Mouse (Mus musculus): ENCODE results near the gene Spata6. TPM values are rescaled to one million over a fixed set of nuclear protein-coding genes. Genes with fewer than 3 reads are reported as not detected.

Gene Spata6
- polyA plus RNA-seq, 1 experiment from 2014 or later, result 29.0 TPM

DNA sequence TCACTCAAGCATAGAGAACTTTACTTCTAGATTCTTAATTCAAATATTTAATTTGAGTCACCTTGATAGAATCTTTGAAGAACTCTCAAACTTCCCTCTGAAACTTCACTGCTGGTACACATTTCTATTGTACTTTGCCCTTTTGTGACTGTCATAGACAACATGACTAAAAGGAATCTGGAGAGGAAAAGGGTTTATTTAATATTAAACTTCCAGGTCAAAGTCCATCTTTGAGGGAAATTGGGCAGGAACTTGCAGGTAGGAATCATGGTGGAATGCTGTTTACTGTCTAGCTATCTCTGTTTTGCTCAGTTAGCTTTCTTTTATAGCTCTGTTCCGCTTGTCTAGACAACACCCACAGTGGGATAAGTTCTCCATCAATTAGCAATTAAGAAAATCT lies 17.8 kb downstream of the Spata6 start:
- no peak overlapping the region for H3K27ac ChIP-seq (ENCODE audit: low read depth, low read length)
- H3K9ac ChIP-seq (ENCODE audit: low read depth, low read length), result no peak overlapping the region
- no peak for ATAC-seq (ENCODE audit: low FRiP score, low TSS enrichment)
- no peaks in the 10 kb centered on the region for H3K27me3 ChIP-seq (ENCODE audit: control insufficient read depth, insufficient read depth, low read length)
- H3K4me1 ChIP-seq (ENCODE audit: control insufficient read depth, insufficient read depth, low read length), result no peaks in the 10 kb centered on the region
- no peaks in the 10 kb centered on the region for H3K9me3 ChIP-seq (ENCODE audit: control insufficient read depth, low read length)
- no peak overlapping the region for H3K4me2 ChIP-seq (replicated peaks; ENCODE audit: low read depth, low read length)
- WGBS, result 91% methylated on average over 1 of the region's 1 CpGs
- H3K36me3 ChIP-seq (ENCODE audit: control insufficient read depth, insufficient read depth, low read length), result no peaks in the 10 kb centered on the region
- no peak overlapping the region for H3K4me3 ChIP-seq (ENCODE audit: low read length)

DNA sequence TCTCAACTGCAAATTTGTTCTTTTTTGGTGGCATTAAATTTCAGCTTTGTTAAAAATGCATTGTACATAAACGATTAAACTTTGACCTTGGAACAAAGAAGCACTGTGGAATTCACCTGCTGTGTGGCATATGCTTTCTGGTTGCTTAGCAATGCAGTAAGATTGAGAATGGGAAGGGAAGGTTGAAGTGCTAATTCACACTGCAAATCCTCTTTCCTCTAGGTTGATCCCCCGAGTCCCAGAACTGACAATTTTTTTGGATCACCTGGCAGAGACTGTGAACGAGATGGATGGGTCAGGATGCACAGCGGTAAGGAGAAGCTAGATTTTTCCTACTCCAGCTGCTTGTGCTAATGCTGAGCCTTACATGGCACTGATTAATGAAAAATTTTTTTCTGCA lies 60.7 kb downstream of the Spata6 start:
- Histone ChIP-seq H3K4me3 (ENCODE audit: low read length) (no peak overlapping the region), H3K9ac (ENCODE audit: low read depth, low read length) (no peak overlapping the region), H3K4me2 (replicated peaks; ENCODE audit: low read depth, low read length) (no peak overlapping the region), H3K9me3 (ENCODE audit: control insufficient read depth, low read length) (no peaks in the 10 kb centered on the region), H3K27ac (ENCODE audit: low read depth, low read length) (no peak overlapping the region), H3K27me3 (ENCODE audit: control insufficient read depth, insufficient read depth, low read length) (no peaks in the 10 kb centered on the region), H3K4me1 (ENCODE audit: control insufficient read depth, insufficient read depth, low read length) (no peaks in the 10 kb centered on the region), H3K36me3 (ENCODE audit: control insufficient read depth, insufficient read depth, low read length) (no peaks in the 10 kb centered on the region; the same call in 1 of the 2 replicates)
- WGBS, result 83% methylated on average over 4 of the region's 4 CpGs
- no peak for ATAC-seq (ENCODE audit: low FRiP score, low TSS enrichment)

DNA sequence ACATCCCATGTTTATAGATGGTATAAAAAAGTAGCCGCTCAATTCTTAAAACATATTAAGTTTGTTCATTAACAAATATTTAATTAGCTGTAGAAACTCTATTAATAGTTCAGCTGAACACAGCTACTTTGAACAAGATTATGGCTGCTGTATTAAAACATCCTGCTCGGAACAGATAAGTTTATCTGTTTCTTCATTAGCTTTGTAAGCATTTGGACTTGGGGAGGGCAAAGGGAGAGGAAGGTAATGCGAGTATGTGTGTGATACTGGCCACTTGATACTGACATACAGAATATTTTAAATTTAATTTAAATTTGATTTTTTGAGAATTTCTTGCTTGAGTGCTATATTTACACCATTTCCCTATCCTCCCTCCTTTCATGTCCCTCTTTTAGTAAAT lies 80.1 kb downstream of the Spata6 start:
- WGBS, result 94% methylated on average over 3 of the region's 3 CpGs

DNA sequence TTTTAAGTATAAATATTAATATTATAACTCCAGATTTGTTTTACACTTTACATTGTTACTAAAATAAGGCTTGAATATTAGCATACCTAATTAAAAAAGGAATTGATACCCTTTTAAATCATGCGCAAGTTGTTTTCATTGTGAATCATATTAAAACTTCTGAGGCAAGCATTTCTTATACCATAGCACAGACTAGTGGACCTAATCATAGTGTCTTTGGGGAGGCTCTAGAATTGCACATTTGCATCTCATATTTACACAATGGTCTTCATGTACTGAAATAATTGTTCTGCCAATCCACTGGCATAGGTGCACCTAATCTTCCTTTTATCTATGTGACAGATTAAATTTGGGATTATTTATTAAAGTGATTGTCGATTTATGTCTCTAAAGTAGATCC lies 83.4 kb downstream of the Spata6 start:
- no peaks in the 10 kb centered on the region for H3K36me3 ChIP-seq (ENCODE audit: control insufficient read depth, insufficient read depth, low read length)
- H3K4me2 ChIP-seq (replicated peaks; ENCODE audit: low read depth, low read length), result no peak overlapping the region
- no peak overlapping the region for H3K4me3 ChIP-seq (ENCODE audit: low read length)
- H3K9ac ChIP-seq (ENCODE audit: low read depth, low read length), result no peak overlapping the region
- no peak for ATAC-seq (ENCODE audit: low FRiP score, low TSS enrichment)
- WGBS, result 92% methylated on average over 2 of the region's 2 CpGs
- no peaks in the 10 kb centered on the region for H3K27me3 ChIP-seq (ENCODE audit: control insufficient read depth, insufficient read depth, low read length)
- no peak overlapping the region for H3K27ac ChIP-seq (ENCODE audit: low read depth, low read length)
- no peaks in the 10 kb centered on the region for H3K9me3 ChIP-seq (ENCODE audit: control insufficient read depth, low read length)
- H3K4me1 ChIP-seq (ENCODE audit: control insufficient read depth, insufficient read depth, low read length), result no peaks in the 10 kb centered on the region

More for the DNA sequence above, 80.1 kb downstream of the Spata6 start:
- no peaks in the 10 kb centered on the region for H3K9me3 ChIP-seq (ENCODE audit: control insufficient read depth, low read length)
- H3K27me3 ChIP-seq (ENCODE audit: control insufficient read depth, insufficient read depth, low read length), result no peaks in the 10 kb centered on the region
- H3K4me1 ChIP-seq (ENCODE audit: control insufficient read depth, insufficient read depth, low read length), result no peaks in the 10 kb centered on the region
- H3K4me2 ChIP-seq (replicated peaks; ENCODE audit: low read depth, low read length), result no peak overlapping the region
- H3K9ac ChIP-seq (ENCODE audit: low read depth, low read length), result no peak overlapping the region
- no peak overlapping the region for H3K27ac ChIP-seq (ENCODE audit: low read depth, low read length)
- H3K4me3 ChIP-seq (ENCODE audit: low read length), result no peak overlapping the region
- H3K36me3 ChIP-seq (ENCODE audit: control insufficient read depth, insufficient read depth, low read length), result no peaks in the 10 kb centered on the region
- no peak for ATAC-seq (ENCODE audit: low FRiP score, low TSS enrichment)

DNA sequence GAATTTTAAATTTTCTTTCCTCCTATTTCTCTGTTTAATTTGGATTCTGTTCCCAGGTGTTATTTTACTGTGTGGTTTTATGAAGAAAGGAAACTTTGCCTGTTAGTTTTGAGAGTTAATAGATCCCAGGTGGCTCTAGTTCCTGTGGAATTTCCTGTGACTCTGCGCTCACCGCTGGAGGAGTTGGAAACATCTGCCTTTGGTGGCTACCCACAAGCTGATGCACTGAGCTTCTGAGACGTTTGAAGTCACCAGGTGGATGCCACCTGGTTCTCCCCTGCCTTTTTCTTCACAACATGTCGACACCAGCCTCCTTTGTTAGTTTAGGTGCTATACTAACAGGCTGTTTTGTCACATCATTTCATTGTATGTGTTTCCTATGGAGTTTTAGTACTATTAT lies 97.7 kb downstream of the Spata6 start:
- ATAC-seq (ENCODE audit: low FRiP score, low TSS enrichment), result no peak
- H3K4me1 ChIP-seq (ENCODE audit: control insufficient read depth, insufficient read depth, low read length), result no peaks in the 10 kb centered on the region
- H3K27me3 ChIP-seq (ENCODE audit: control insufficient read depth, insufficient read depth, low read length), result no peaks in the 10 kb centered on the region
- no peaks in the 10 kb centered on the region for H3K9me3 ChIP-seq (ENCODE audit: control insufficient read depth, low read length)
- no peak overlapping the region for H3K4me2 ChIP-seq (replicated peaks; ENCODE audit: low read depth, low read length)
- no peak overlapping the region for H3K4me3 ChIP-seq (ENCODE audit: low read length)
- no peak overlapping the region for H3K27ac ChIP-seq (ENCODE audit: low read depth, low read length)
- H3K36me3 ChIP-seq (ENCODE audit: control insufficient read depth, insufficient read depth, low read length), result no peaks in the 10 kb centered on the region
- no peak overlapping the region for H3K9ac ChIP-seq (ENCODE audit: low read depth, low read length)
- WGBS, result 47% methylated on average over 4 of the region's 4 CpGs

DNA sequence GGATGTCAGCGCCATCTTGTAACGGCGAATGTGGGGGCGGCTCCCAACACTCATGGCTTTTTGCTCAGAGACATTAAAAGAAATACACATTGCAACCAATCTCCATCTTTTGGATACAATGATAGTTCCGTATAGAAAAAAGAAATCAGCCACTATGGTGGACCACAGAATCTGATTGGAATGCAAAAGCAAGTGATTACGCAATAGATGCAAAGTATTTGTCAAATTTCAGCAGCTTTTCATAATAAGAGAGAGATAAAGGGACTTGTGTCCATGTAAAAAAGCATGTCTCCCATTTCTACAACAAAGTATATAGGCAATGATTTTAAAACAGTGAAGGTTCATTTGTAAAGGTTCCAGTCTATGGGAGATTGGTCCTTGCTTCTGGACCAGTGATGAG lies 119.1 kb downstream of the Spata6 start:
- no peak overlapping the region for H3K4me2 ChIP-seq (replicated peaks; ENCODE audit: low read depth, low read length)
- H3K27ac ChIP-seq (ENCODE audit: low read depth, low read length), result no peak overlapping the region
- ATAC-seq (ENCODE audit: low FRiP score, low TSS enrichment), result no peak
- no peaks in the 10 kb centered on the region for H3K27me3 ChIP-seq (ENCODE audit: control insufficient read depth, insufficient read depth, low read length)
- no peak overlapping the region for H3K9ac ChIP-seq (ENCODE audit: low read depth, low read length)
- no peaks in the 10 kb centered on the region for H3K9me3 ChIP-seq (ENCODE audit: control insufficient read depth, low read length)
- no peaks in the 10 kb centered on the region for H3K4me1 ChIP-seq (ENCODE audit: control insufficient read depth, insufficient read depth, low read length)
- H3K36me3 ChIP-seq (ENCODE audit: control insufficient read depth, insufficient read depth, low read length), result no peaks in the 10 kb centered on the region
- H3K4me3 ChIP-seq (ENCODE audit: low read length), result no peak overlapping the region
- 95% methylated on average over 6 of the region's 6 CpGs for WGBS

DNA sequence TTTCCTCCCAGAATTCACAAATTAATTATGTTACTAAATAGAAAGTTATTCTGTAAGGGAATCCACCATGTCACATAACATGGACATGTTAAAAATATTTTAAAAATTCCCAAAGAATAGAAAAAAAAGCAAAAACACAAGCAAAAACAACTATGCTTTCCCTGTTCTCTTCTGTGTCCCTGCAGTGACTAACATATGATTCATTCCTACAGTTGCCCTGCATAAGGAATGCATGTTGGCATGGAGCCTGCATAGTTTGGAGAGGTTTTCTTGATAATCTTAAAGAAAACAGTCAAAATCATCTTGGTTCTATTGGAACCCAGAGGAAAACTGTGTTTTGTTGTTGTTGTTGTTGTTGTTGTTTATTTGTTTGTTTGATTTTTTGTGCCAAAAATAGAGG lies 132.8 kb downstream of the Spata6 start:
- Histone ChIP-seq H3K4me2 (replicated peaks; ENCODE audit: low read depth, low read length) (no peak overlapping the region), H3K27ac (ENCODE audit: low read depth, low read length) (no peak overlapping the region), H3K9ac (ENCODE audit: low read depth, low read length) (no peak overlapping the region), H3K4me3 (ENCODE audit: low read length) (no peak overlapping the region), H3K27me3 (ENCODE audit: control insufficient read depth, insufficient read depth, low read length) (no peaks in the 10 kb centered on the region), H3K4me1 (ENCODE audit: control insufficient read depth, insufficient read depth, low read length) (no peaks in the 10 kb centered on the region), H3K9me3 (ENCODE audit: control insufficient read depth, low read length) (no peaks in the 10 kb centered on the region), H3K36me3 (ENCODE audit: control insufficient read depth, insufficient read depth, low read length) (no peaks in the 10 kb centered on the region)
- ATAC-seq (ENCODE audit: low FRiP score, low TSS enrichment), result no peak

DNA sequence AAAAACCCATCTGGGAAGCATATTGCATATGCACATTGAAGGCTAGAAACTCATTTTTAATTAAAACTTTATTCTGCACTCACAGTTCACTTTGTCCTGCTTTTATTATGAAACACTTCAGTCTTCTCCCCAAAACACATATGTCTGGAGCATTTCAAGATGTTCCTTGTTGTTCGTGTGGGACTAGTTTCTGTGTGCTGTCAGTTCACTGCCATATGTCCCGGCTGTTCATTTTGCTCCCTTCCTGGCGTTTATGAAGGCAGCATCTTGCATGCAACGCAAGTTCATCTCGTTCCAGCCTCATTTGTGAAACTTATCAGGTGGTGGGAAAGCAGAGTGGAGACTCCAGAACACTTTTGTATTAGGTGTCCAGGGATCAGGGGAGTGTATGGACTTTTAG lies 146.9 kb downstream of the Spata6 start:
- Histone ChIP-seq H3K4me2 (replicated peaks; ENCODE audit: low read depth, low read length) (no peak overlapping the region), H3K9me3 (ENCODE audit: control insufficient read depth, low read length) (no peaks in the 10 kb centered on the region), H3K9ac (ENCODE audit: low read depth, low read length) (no peak overlapping the region), H3K4me3 (ENCODE audit: low read length) (no peak overlapping the region), H3K4me1 (ENCODE audit: control insufficient read depth, insufficient read depth, low read length) (no peaks in the 10 kb centered on the region), H3K27ac (ENCODE audit: low read depth, low read length) (no peak overlapping the region), H3K36me3 (ENCODE audit: control insufficient read depth, insufficient read depth, low read length) (no peaks in the 10 kb centered on the region), H3K27me3 (ENCODE audit: control insufficient read depth, insufficient read depth, low read length) (no peaks in the 10 kb centered on the region)
- no peak for ATAC-seq (ENCODE audit: low FRiP score, low TSS enrichment)
- WGBS, result 90% methylated on average over 5 of the region's 5 CpGs

DNA sequence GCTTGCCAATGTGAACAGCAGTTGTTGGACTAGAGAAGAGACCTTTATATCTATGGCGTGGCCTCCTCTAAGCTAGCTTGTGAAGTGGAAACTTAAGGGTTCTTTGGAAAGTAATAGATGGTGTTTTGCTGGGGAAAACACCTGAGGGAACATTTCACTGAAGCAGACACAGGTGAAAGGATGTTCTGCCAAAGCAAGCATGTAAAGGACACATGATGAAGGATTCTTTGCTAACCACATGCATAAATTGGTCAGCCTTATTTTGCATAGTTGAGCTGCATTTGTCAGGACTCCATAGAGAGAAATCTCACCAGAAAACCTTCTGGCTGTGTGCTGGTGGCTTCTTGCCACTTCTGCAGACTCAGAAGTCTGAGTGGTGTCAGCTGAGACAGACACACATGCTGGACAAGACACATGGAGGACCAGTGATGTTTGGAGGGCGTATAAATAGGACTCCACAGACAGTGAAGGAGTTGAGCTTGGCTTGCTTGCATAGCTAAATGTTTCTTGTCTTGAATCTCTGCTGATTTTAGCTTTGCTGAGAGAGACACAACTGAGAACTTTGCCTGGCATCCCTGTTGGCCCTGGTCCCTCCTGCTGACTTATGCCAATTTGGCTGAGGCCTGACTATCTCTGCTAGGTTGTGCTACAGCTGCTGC lies 148.1 kb downstream of the Spata6 start:
- Histone ChIP-seq H3K9me3 (ENCODE audit: control insufficient read depth, low read length) (no peaks in the 10 kb centered on the region), H3K27me3 (ENCODE audit: control insufficient read depth, insufficient read depth, low read length) (no peaks in the 10 kb centered on the region), H3K27ac (ENCODE audit: low read depth, low read length) (no peak overlapping the region), H3K36me3 (ENCODE audit: control insufficient read depth, insufficient read depth, low read length) (no peaks in the 10 kb centered on the region), H3K9ac (ENCODE audit: low read depth, low read length) (no peak overlapping the region), H3K4me2 (replicated peaks; ENCODE audit: low read depth, low read length) (no peak overlapping the region), H3K4me3 (ENCODE audit: low read length) (no peak overlapping the region), H3K4me1 (ENCODE audit: control insufficient read depth, insufficient read depth, low read length) (no peaks in the 10 kb centered on the region)
- WGBS, result 91% methylated on average over 2 of the region's 2 CpGs
- ATAC-seq (ENCODE audit: low FRiP score, low TSS enrichment), result no peak
